In the genomic region with DNA sequence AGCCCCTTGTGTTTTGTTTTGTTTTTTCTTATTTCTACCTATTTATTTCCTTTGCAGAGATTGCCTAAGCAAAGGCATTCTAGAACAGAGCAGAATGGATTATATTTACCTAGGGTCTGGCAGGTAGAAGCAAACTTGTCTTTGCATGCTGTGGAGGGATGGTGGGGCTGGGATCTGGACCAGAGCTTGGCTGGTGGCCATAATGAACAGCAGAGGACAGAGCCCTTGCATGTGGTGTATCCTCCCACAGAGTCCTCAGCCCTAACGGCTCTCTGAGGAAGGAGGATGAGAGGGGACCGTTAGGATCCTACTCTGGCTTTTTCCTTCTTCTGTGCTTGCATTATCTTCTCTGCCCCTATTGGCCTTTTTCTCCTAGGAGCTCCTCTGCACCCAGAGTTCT, we compare ENCODE assay signal across 15 mouse cellular contexts.
"Had no signal": no experiment of that assay in that cellular context is flagged by ENCODE, and none has a peak within 500 bp of the region (broad histone marks: within the 10 kb centered on the region; RNA-seq: fewer than 3 reads in every experiment).

No protein-coding gene starts in this region.

- H3K4me3 ChIP-seq: neural tube, embryonic 15.5 days; stomach, embryonic 15.5 days had no signal

- H3K27me3 ChIP-seq: neural tube, embryonic 15.5 days; stomach, embryonic 15.5 days had no signal

- H3K4me1 ChIP-seq: neural tube, embryonic 15.5 days; stomach, embryonic 15.5 days had no signal

- H3K27ac ChIP-seq: neural tube, embryonic 15.5 days; stomach, embryonic 15.5 days; stomach, postnatal 0 days had no signal

- DNase-seq: retina, postnatal 1 day; right cerebral cortex, adult 18-20 months; right cerebral cortex, postnatal 14 days; right cerebral cortex, postnatal 25 days; right cerebral cortex, postnatal 4 days; spleen, adult 18-20 months; thymus, adult 18-20 months; thymus, adult 2 months; thymus, postnatal 14 days; thymus, postnatal 25 days; thymus, postnatal 36 days; thymus, postnatal 4 days had no signal
